Mouse (Mus musculus) embryonic fibroblast, embryonic 13.5 days (primary cell): ENCODE results near the gene Thap3. TPM values are rescaled to one million over a fixed set of nuclear protein-coding genes. Genes with fewer than 3 reads are reported as not detected.

Experiments used
- H3K27ac ChIP-seq: 2 replicates; pipeline ENCODE4 v1.5.1; 2012; ENCODE audit warnings: low read length, control low read depth, inconsistent platforms; ENCODE audit not compliant: insufficient read depth
- H3K4me1 ChIP-seq: 2 replicates; pipeline ENCODE4 v1.6.1; 2011; ENCODE audit warnings: low read length; ENCODE audit not compliant: control insufficient read depth, insufficient read depth
- H3K4me3 ChIP-seq: 2 replicates; pipeline ENCODE4 v1.5.1; 2011; ENCODE audit warnings: mild to moderate bottlenecking, control low read depth, low read length; ENCODE audit not compliant: insufficient read depth
- CTCF ChIP-seq: IDR thresholded peaks from 2 replicates; pipeline ENCODE4 v1.5.1; 2011; ENCODE audit warnings: mild to moderate bottlenecking, control low read depth, low read length, moderate library complexity, borderline replicate concordance; ENCODE audit not compliant: insufficient read depth
- POLR2A ChIP-seq: IDR thresholded peaks from 2 replicates; pipeline ENCODE4 v1.6.1; 2011; ENCODE audit warnings: low read depth, mild to moderate bottlenecking, control low read depth, low read length, moderate library complexity
- polyA plus RNA-seq: library from polyadenylated mRNA; stranded (reverse); fragments of >200 nt; gene quantifications from 2 replicates; pipeline ENCODE4 v1.2.4, GENCODE M21; 2011; ENCODE audit warnings: low read depth; ENCODE audit not compliant: missing spikeins, insufficient read length

The Thap3 gene
- polyA plus RNA-seq, 1 experiment, result 10.8 TPM

DNA sequence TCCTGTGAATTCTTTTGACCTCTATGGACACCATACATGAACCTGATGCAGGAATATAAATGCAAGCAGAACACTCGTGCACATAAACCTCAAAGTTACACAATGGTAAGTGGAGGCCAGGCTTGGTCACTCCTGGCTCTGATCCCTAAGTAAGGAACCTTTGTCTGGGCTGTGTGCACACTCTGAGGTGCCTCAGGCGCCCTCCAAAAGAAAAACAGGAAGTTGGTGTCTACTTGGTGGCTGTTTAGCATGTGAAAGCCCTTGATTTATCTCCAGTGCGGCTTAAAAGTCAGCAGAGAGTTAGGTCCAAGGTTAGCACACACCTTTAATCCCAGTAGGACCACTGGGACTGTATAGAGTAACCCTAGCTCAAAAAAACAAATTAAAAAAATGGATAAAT lies 10.7 kb upstream of the Thap3 start:
- Histone ChIP-seq H3K27ac (no peak overlapping the region), H3K4me1 (peaks cover 2% of the 10 kb centered on the region; the same call in 1 of the 2 replicates), H3K4me3 (no peak overlapping the region)
- TF ChIP-seq POLR2A (no peak), CTCF (no peak)

DNA sequence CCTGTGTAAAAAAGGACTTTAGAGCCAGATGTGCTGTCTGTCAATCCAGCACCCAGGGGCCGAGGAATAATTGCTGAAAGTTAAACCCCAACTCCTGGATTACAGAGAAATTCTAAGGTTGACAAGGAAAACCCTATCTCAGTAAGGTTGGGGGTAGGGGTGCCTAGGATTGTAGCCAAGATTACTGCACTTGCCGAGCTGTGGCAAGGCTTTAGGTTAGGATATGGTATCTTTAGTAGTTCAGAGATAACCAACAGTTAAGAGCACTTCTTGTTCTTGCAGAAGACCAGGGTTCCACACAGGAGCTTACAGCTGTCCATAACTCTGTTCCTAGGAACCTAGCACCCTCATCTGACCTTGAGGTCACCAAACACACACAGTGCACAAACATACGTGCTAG lies 8.9 kb upstream of the Thap3 start:
- peaks cover 7% of the 10 kb centered on the region for H3K4me1 ChIP-seq
- no peak overlapping the region for H3K27ac ChIP-seq
- TF ChIP-seq POLR2A (no peak), CTCF (no peak)
- H3K4me3 ChIP-seq, result peak overlapping the region; percentile 86; the same call in 1 of the 2 replicates

DNA sequence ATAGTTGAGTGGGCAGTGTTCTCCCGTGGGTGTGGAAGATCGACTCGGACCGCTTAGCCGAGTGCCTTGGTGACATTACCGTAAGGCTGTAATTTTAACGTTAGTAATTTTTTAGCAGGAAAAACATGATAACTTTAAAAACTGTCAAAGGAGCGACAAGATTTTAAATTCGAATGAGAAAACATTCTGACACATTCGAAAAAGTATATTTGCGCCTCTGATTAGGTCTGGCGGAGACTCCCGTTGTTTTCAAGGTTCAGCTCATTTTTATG lies 8.1 kb upstream of the Thap3 start:
- H3K27ac ChIP-seq, result peak overlapping the region; percentile 72
- no peak for TF ChIP-seq CTCF

DNA sequence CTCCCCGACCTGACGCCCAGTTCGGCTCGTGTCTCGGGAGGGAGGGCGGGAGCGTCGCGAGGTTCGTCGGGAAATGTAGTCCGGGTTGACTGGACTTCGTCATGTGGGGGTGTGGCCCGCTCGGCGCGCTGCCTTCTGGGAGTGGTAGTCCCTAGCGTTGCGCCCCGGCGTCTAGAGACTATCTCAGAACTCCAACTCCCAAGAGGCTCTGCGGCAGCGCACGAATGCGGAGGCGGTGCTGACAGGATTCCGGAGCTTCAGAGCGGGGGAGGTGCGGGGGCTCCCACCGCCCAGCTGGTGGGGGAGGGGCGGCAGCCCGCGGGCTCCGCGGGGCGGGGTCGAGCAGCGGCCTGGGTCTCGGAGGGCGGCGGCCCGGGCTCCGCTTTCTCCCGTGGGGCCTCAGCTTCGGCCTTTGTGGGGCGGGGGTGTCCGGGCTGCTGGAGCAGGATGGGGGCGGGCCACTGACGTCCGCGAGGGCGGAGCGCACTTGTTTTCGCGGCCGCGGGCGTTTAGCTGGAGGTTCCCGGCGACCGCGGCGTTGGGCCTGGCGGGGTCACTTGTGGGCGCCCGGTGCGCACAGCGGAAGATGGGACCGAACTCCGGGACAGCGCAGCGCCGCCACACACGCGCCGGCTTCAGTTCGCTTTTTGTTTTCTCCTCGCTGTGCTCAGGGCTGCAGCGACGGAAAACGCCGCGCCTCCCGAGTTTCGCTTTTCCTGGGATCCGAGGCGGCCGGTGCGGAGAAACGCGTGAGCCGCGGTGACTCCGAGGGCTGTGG lies 7.6 kb upstream of the Thap3 start, which contains the start of gene Phf13:
TSS of gene Phf13 (minus strand) at position 86 of the 778 bp plus-strand sequence.
- H3K4me3 ChIP-seq, result peak within 1 kb of the TSS; percentile 86
- H3K27ac ChIP-seq, result peak within 1 kb of the TSS; percentile 79
- H3K4me1 ChIP-seq, result peaks cover 7% of the 10 kb centered on the region
- peak; percentile 77 for TF ChIP-seq POLR2A
- TF ChIP-seq CTCF, result no peak

More for the DNA sequence above, 8.1 kb upstream of the Thap3 start:
- Histone ChIP-seq H3K4me3 (peak overlapping the region; percentile 86), H3K4me1 (peaks cover 7% of the 10 kb centered on the region)

DNA sequence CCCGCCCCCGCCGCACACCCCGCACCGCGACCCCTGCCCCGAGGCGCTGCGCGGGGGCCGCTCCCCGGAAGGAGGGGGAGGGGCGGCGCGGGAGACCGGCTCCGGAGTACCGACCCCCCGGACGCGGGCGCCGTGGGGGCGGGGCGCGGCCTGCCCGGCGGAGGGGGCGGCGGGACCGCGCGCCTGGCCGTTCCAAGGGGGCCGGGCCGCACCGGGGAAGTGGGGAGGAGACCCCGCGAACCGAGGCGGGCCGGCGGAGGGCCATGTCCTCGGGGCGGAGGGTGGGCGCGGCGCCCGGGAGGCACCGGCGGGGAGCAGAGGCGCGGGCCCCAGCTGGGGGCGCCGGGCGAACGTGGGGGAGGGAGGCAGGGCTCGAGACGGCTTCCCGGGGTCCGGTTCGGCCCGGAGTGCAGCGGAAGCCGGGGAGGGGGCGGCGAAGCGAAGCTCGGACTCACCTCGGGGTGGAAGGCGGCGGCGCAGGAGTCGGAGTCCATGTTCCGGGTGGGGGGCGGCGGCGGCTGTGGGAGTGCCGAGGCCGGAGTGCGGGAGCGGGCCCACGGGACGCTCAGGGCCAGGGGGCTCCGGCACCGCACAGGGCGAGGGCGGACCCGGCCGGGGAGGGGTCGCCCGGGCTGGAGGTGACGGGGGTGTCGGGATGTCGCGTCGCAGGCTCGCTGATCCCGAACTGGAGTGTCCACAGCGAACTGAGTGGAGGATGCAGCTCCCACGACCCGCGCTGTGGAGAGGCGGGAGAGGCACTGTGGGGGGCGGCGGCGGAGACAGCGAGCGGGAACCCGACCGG lies 6.8 kb upstream of the Thap3 start:
- Histone ChIP-seq H3K4me1 (peaks cover 5% of the 10 kb centered on the region; the same call in 1 of the 2 replicates), H3K27ac (peak overlapping the region; percentile 79), H3K4me3 (peak overlapping the region; percentile 86)
- TF ChIP-seq POLR2A (peak; percentile 77), CTCF (no peak)

DNA sequence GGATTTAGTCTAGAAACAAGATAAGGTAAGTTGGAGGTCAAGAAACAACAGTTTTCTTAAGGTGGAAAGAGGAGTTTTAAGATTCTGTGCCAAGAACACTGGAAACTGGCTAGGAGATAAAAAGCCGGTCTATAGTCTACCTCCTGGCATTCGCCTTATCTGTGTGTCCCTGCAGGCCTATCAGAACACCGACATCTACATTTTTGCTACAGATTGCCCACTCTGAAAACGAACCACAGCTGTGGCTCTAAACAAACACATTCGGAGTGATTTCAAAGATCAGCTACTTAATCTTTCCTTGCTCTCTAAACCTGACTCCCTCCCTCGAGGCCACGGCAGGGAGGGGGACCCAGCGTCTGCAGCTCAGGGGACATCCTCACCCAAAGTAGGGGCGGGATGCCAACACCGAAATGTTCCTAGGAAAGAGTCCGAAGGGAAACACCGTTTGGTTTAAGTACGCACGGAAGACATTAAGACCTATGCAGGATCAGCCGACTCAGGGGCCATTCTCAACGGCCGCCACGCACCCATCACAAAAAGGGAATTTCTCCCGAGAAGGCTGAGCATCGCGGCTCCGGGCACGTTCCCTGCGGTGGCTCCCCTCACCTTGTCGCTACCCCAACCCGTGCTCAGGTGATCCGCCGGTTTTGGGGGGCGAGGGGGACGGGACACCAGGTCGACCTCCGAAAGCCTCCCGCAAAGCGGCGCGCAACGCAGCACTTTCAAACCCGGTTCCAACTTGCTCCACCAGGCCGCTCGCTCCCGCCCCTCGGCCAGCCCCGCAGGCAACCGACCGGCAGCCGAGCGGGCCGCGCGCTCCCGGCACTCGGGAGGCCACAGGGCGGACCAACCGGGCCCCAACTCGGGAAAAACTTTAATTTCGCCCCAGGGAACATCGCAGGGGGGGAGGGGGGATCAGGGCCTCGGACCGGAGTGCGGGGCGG lies 5.7 kb upstream of the Thap3 start:
- H3K4me3 ChIP-seq, result peak overlapping the region; percentile 86
- TF ChIP-seq POLR2A, result no peak
- no peak for TF ChIP-seq CTCF
- peaks cover 5% of the 10 kb centered on the region; the same call in 1 of the 2 replicates for H3K4me1 ChIP-seq
- H3K27ac ChIP-seq, result peak overlapping the region; percentile 53

DNA sequence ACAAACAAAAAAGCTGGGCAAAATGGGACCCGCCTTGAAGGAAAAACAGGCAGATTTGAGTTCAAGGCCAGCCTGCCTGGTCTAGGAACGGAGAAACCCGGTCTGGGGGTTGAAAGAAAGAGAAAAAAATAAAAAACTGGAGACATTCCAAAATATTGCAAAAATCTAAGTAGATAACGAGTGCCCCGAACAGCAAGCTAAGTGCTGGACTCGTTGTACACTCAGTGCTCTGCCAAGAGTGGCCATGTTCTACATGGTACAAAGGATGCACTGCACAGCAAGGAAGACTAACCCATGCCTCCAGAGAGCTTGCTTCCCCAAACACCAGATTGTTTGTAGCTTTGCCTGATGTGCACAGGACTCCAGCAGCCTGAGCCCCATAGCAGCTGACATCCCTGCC lies 4.2 kb upstream of the Thap3 start:
- Histone ChIP-seq H3K27ac (no peak overlapping the region), H3K4me1 (peaks cover 5% of the 10 kb centered on the region; the same call in 1 of the 2 replicates), H3K4me3 (no peak overlapping the region)
- no peak for TF ChIP-seq POLR2A

DNA sequence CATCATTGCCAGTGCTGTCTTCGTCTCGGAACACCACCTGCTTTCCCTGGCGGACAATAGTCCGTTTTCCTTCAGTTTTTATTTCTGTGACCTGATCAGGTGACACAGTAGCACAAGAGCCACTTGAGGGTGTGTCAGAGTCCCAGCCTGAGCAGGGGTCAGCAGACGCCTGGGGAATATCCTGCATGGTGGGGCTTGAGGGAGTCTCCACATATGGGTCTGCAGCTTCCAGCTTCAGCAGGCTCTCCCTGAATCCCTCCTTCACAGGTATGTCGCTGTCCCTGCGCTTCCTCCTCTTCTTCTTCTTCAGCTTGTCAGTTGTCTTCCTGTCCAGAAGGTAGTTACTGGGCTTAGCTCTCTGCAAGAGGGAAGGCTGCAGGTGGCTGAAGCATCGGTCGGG lies 3.3 kb upstream of the Thap3 start:
- no peak for TF ChIP-seq POLR2A
- no peak for TF ChIP-seq CTCF
- Histone ChIP-seq H3K4me3 (no peak overlapping the region), H3K4me1 (peaks cover 5% of the 10 kb centered on the region; the same call in 1 of the 2 replicates), H3K27ac (no peak overlapping the region)

DNA sequence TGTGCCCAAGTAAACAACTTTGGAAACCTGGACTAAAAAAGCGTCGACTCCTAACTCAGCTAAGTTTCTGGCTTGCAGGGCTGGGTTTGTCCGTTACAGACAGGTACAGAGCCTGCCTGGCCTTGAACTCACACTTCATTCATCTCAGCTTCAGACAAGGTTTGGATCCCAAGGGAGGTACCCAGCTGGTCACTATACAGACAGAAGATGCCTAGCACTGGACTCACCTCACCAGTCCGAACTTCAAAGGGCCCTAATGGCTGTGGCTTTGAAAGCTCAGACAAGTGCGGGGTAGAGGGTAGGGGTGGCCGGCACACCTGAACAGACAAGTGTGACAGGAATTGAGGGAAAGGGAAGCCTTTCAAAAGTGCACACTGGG lies 302 bp upstream of the Thap3 start:
- H3K27ac ChIP-seq, result peak overlapping the region; percentile 55; the same call in 1 of the 2 replicates

More for the DNA sequence above, 302 bp upstream of the Thap3 start:
- TF ChIP-seq CTCF (no peak), POLR2A (no peak)
- H3K4me3 ChIP-seq, result no peak overlapping the region
- H3K4me1 ChIP-seq, result peaks cover 10% of the 10 kb centered on the region; the same call in 1 of the 2 replicates
